Mouse (Mus musculus) bone marrow, adult 2 months (tissue): Measurements from ENCODE around the gene Ctdsp1.

Experiments
- CTCF ChIP-seq: fragments of 200-500 bp; IDR thresholded peaks from 2 replicates; pipeline ENCODE4 v1.5.1; 2011; ENCODE audit warnings: low read length, control low read depth; ENCODE audit not compliant: control insufficient read depth, insufficient read depth
- POLR2A ChIP-seq: fragments of 200-500 bp; IDR thresholded peaks from 2 replicates; pipeline ENCODE4 v1.6.1; 2011; ENCODE audit warnings: low read depth, mild to moderate bottlenecking, control low read depth, low read length, borderline replicate concordance; ENCODE audit not compliant: control insufficient read depth

DNA sequence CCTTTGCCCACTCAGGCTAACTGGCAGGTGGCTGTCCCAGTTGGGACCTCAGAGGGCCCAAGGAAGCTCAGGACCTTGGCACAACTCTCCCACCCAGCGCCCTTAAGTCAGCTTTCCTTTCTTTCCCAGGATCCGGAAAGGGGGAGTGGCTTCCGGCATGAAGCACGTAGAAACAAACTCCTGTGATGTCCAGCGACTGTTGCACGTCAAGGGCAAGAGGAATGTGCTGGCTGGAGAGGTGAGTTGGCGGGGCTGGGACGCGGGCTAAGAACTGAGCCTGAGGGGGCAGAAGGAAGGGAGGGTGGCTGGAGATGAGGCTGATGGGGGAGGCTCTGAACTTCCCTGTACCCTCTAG is 28.1 kb downstream of the Ctdsp1 start:
- TF ChIP-seq CTCF (no peak), POLR2A (no peak)
